Mouse (Mus musculus) heart, embryonic 11.5 days (tissue): ENCODE measurements around the gene Rxylt1. TPM values are rescaled to one million over a fixed set of nuclear protein-coding genes. Genes with fewer than 3 reads are reported as not detected.
A peak's percentile ranks its signal among the peaks of the same experiment; 100 is the strongest.

Source experiments
- ATAC-seq: fragments of 200-750 bp; cut with Nextera tagmentation; replicated peaks from 2 replicates; pipeline ENCODE4 v1.8.0; 2017; ENCODE audit warnings: moderate library complexity; ENCODE audit not compliant: insufficient number of reproducible peaks, low FRiP score, low TSS enrichment
- H3K27ac ChIP-seq: fragments of 300-500 bp; sonication (generic); 2 replicates; pipeline ENCODE4 v1.5.1; 2014; ENCODE audit warnings: mild to moderate bottlenecking, low read depth, low read length
- H3K27me3 ChIP-seq: fragments of 300-500 bp; sonication (generic); 2 replicates; pipeline ENCODE4 v1.6.1; 2014; ENCODE audit warnings: mild to moderate bottlenecking, low read length, mixed read lengths; ENCODE audit not compliant: control insufficient read depth, insufficient read depth
- H3K36me3 ChIP-seq: fragments of 300-500 bp; sonication (generic); 2 replicates; pipeline ENCODE4 v1.6.1; 2014; ENCODE audit warnings: mild to moderate bottlenecking, low read length, moderate library complexity, mixed read lengths; ENCODE audit not compliant: control insufficient read depth, insufficient read depth
- H3K4me1 ChIP-seq: fragments of 300-500 bp; sonication (generic); 2 replicates; pipeline ENCODE4 v1.6.1; 2014; ENCODE audit warnings: low read length; ENCODE audit not compliant: control insufficient read depth, insufficient read depth
- H3K4me2 ChIP-seq: fragments of 300-500 bp; sonication (generic); 2 replicates; pipeline ENCODE4 v1.6.1; 2014; ENCODE audit warnings: mild to moderate bottlenecking, moderate library complexity
- H3K4me3 ChIP-seq: fragments of 300-500 bp; sonication (generic); 2 replicates; pipeline ENCODE4 v1.5.1; 2014; ENCODE audit warnings: low read depth, low read length
- H3K9ac ChIP-seq: fragments of 300-500 bp; sonication (generic); 2 replicates; pipeline ENCODE4 v1.6.1; 2014; ENCODE audit warnings: mild to moderate bottlenecking, low read depth, low read length, moderate library complexity
- H3K9me3 ChIP-seq: fragments of 300-500 bp; sonication (generic); replicated peaks from 2 replicates; pipeline ENCODE4 v1.6.1; 2016; ENCODE audit warnings: low read length; ENCODE audit not compliant: control insufficient read depth
- WGBS: fragments of 180-500 bp; shearing (Covaris S2); extraction: QIAGEN DNeasy Blood & Tissue Kit; methylation state at CpG from one replicate; pipeline ENCODE4 v1.1.7; 2014; ENCODE audit not compliant: insufficient replicate concordance; 5-methylcytosine and 5-hydroxymethylcytosine counted together
- polyA plus RNA-seq: library from polyadenylated mRNA; unstranded; fragments of >200 nt; fragmentation: Nextera tagmentation; extraction: Ambion mirVana; gene quantifications from 2 replicates; pipeline ENCODE4 v1.2.1, GENCODE M21; 2014

Rxylt1 gene
- polyA plus RNA-seq: 38.9 and 42.7 TPM in 2 replicates

GRCm38 (mm10) chr10:122096980-122097844, at the start of gene Rxylt1:
Gene Rxylt1, minus strand, starts transcription at chr10:122097371.
- H3K4me3 ChIP-seq: peak within 1 kb of the TSS; percentile 81
- H3K4me1 ChIP-seq: 0 out of 2 replicates have a peak, but pooled peaks cover 8% of the 10 kb centered on the region
- ATAC-seq: peak; percentile 98
- H3K36me3 ChIP-seq: no peaks in the 10 kb centered on the region
- peak within 1 kb of the TSS; percentile 90 for H3K4me2 ChIP-seq
- peak within 1 kb of the TSS; percentile 92 for H3K27ac ChIP-seq
- under 1% methylated on average over 47 of the region's 48 CpGs for WGBS
- H3K9me3 ChIP-seq: no peaks in the 10 kb centered on the region
- H3K27me3 ChIP-seq: no peaks in the 10 kb centered on the region
- peak within 1 kb of the TSS; percentile 90 for H3K9ac ChIP-seq

- Histone ChIP-seq H3K27ac (peak overlapping the region; percentile 70), H3K4me3 (no peak overlapping the region), H3K4me2 (peak overlapping the region; percentile 40), H3K9me3 (0 out of 2 replicates have a peak, but pooled peaks cover 2% of the 10 kb centered on the region), H3K9ac (no peak overlapping the region), H3K27me3 (no peaks in the 10 kb centered on the region), H3K36me3 (no peaks in the 10 kb centered on the region), H3K4me1 (peaks cover 3% of the 10 kb centered on the region; the same call in 1 of the 2 replicates)
- 84% methylated on average over 21 of the region's 21 CpGs for WGBS
- no peak for ATAC-seq
These were observed 24.3 kb upstream of the Rxylt1 start for GRCm38 (mm10) chr10:122121290-122121970.

- WGBS: 44% methylated on average over 16 of the region's 16 CpGs
- Histone ChIP-seq H3K36me3 (no peaks in the 10 kb centered on the region), H3K27ac (peak overlapping the region; percentile 70), H3K4me3 (no peak overlapping the region), H3K4me1 (peaks cover 3% of the 10 kb centered on the region; the same call in 1 of the 2 replicates), H3K9me3 (0 out of 2 replicates have a peak, but pooled peaks cover 2% of the 10 kb centered on the region), H3K9ac (no peak overlapping the region), H3K27me3 (no peaks in the 10 kb centered on the region), H3K4me2 (peak overlapping the region; percentile 40)
- ATAC-seq: peak; percentile 70
These were observed 23.5 kb upstream of the Rxylt1 start for GRCm38 (mm10) chr10:122120500-122121289.

GRCm38 (mm10) chr10:122119451-122119850, 22.3 kb upstream of the Rxylt1 start:
- Histone ChIP-seq H3K9ac (no peak overlapping the region), H3K27me3 (no peaks in the 10 kb centered on the region), H3K36me3 (no peaks in the 10 kb centered on the region), H3K27ac (no peak overlapping the region), H3K4me1 (peaks cover 3% of the 10 kb centered on the region; the same call in 1 of the 2 replicates), H3K4me2 (no peak overlapping the region), H3K4me3 (no peak overlapping the region), H3K9me3 (0 out of 2 replicates have a peak, but pooled peaks cover 2% of the 10 kb centered on the region)
- 70% methylated on average over 6 of the region's 6 CpGs for WGBS
- ATAC-seq: no peak

GRCm38 (mm10) chr10:122116636-122117035, 19.5 kb upstream of the Rxylt1 start:
- Histone ChIP-seq H3K36me3 (no peaks in the 10 kb centered on the region), H3K4me2 (no peak overlapping the region), H3K27me3 (no peaks in the 10 kb centered on the region), H3K27ac (no peak overlapping the region), H3K4me3 (no peak overlapping the region), H3K4me1 (peaks cover 3% of the 10 kb centered on the region; the same call in 1 of the 2 replicates), H3K9ac (no peak overlapping the region), H3K9me3 (no peaks in the 10 kb centered on the region)
- WGBS: 68% methylated on average over 11 of the region's 11 CpGs
- ATAC-seq: no peak

- H3K9me3 ChIP-seq: no peaks in the 10 kb centered on the region
- H3K27ac ChIP-seq: no peak overlapping the region
- ATAC-seq: no peak
- no peaks in the 10 kb centered on the region for H3K4me1 ChIP-seq
- WGBS: 52% methylated on average over 3 of the region's 3 CpGs
- no peak overlapping the region for H3K9ac ChIP-seq
- no peak overlapping the region for H3K4me2 ChIP-seq
- H3K36me3 ChIP-seq: no peaks in the 10 kb centered on the region
- no peak overlapping the region for H3K4me3 ChIP-seq
- H3K27me3 ChIP-seq: 0 out of 2 replicates have a peak, but pooled peaks cover 3% of the 10 kb centered on the region
These were observed 9.5 kb upstream of the Rxylt1 start for GRCm38 (mm10) chr10:122106633-122107028.

GRCm38 (mm10) chr10:122105889-122106632, 8.9 kb upstream of the Rxylt1 start:
- no peak overlapping the region for H3K27ac ChIP-seq
- H3K36me3 ChIP-seq: no peaks in the 10 kb centered on the region
- no peak overlapping the region for H3K9ac ChIP-seq
- no peak overlapping the region for H3K4me3 ChIP-seq
- no peak for ATAC-seq
- 0 out of 2 replicates have a peak, but pooled peaks cover 3% of the 10 kb centered on the region for H3K27me3 ChIP-seq
- 59% methylated on average over 10 of the region's 10 CpGs for WGBS
- no peaks in the 10 kb centered on the region for H3K4me1 ChIP-seq
- H3K9me3 ChIP-seq: no peaks in the 10 kb centered on the region
- no peak overlapping the region for H3K4me2 ChIP-seq
